Mouse (Mus musculus) kidney, adult 2 months (tissue): ENCODE results near the gene Tnip2. TPM values are rescaled to one million over a fixed set of nuclear protein-coding genes. Genes with fewer than 3 reads are reported as not detected.

Source experiments
- DNase-seq: peaks from one replicate; pipeline ENCODE4 v3.0.0; 2021
- H3K27ac ChIP-seq: fragments of 200-500 bp; 2 replicates; pipeline ENCODE4 v1.5.1; 2012; ENCODE audit warnings: low read depth, low read length, control low read depth, inconsistent platforms; ENCODE audit not compliant: insufficient read depth
- H3K27me3 ChIP-seq: fragments of 200-500 bp; replicated peaks from 2 replicates; pipeline ENCODE4 v1.6.1; 2012; ENCODE audit warnings: mild to moderate bottlenecking, moderate library complexity, low read length, inconsistent platforms; ENCODE audit not compliant: control insufficient read depth, insufficient read depth
- H3K36me3 ChIP-seq: fragments of 200-500 bp; 2 replicates; pipeline ENCODE4 v1.6.1; 2012; ENCODE audit warnings: mild to moderate bottlenecking, moderate library complexity, low read length, inconsistent platforms; ENCODE audit not compliant: control insufficient read depth, insufficient read depth
- H3K4me1 ChIP-seq: fragments of 200-500 bp; 2 replicates; pipeline ENCODE4 v1.6.1; 2011; ENCODE audit warnings: low read length; ENCODE audit not compliant: control insufficient read depth, insufficient read depth
- H3K4me3 ChIP-seq: fragments of 200-500 bp; 2 replicates; pipeline ENCODE4 v1.5.1; 2011; ENCODE audit warnings: mild to moderate bottlenecking, low read depth, low read length, control low read depth; ENCODE audit not compliant: insufficient read depth
- CTCF ChIP-seq: fragments of 200-500 bp; conservative IDR thresholded peaks from 2 replicates; pipeline ENCODE4 v1.5.1; 2011; ENCODE audit warnings: low read depth, mild to moderate bottlenecking, control low read depth, low read length, moderate library complexity, mixed read lengths; ENCODE audit not compliant: insufficient read depth, insufficient read length
- POLR2A ChIP-seq: fragments of 200-500 bp; IDR thresholded peaks from one replicate; pipeline ENCODE4 v1.6.1; 2011; ENCODE audit warnings: low read depth, low read length, control low read depth
- WGBS: fragments of 180-500 bp; shearing (Covaris S2); methylation state at CpG from one replicate; pipeline ENCODE4 v1.1.7; 2018; 5-methylcytosine and 5-hydroxymethylcytosine counted together
- polyA plus RNA-seq: library from polyadenylated mRNA; depleted of rRNA; stranded (reverse); fragments of >200 nt; gene quantifications from 2 replicates; pipeline ENCODE4 v1.2.3, GENCODE M21; 2012; rRNA removed

Gene Tnip2
- polyA plus RNA-seq, 1 experiment, result 11.4 TPM

DNA sequence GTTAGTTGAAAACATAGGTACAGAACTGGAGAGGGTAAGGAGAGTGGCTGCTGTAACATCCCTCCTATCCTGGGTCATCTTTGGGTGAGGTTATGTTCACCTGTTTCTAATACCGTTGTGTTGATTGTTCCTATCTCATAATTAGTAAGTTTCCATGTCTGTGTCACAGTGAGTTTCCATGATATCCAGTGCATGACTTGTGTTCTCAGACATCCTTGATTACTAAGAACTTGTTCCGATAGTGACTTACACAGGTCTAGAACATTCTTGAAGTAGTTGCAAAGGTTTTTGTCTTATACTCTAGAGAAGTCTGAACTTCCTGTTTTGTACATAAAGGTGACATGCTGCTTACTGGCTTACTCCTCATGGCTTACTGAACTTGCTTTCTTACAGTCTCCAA is 47.1 kb downstream of the Tnip2 start:
- no peak overlapping the region for H3K4me3 ChIP-seq
- no peak overlapping the region for H3K27ac ChIP-seq
- TF ChIP-seq POLR2A, result no peak
- TF ChIP-seq CTCF, result no peak
- no peaks in the 10 kb centered on the region for H3K4me1 ChIP-seq
- DNase-seq, result no peak
- peaks cover 7% of the 10 kb centered on the region for H3K36me3 ChIP-seq
- 88% methylated on average over 2 of the region's 2 CpGs for WGBS
- no peaks in the 10 kb centered on the region for H3K27me3 ChIP-seq

DNA sequence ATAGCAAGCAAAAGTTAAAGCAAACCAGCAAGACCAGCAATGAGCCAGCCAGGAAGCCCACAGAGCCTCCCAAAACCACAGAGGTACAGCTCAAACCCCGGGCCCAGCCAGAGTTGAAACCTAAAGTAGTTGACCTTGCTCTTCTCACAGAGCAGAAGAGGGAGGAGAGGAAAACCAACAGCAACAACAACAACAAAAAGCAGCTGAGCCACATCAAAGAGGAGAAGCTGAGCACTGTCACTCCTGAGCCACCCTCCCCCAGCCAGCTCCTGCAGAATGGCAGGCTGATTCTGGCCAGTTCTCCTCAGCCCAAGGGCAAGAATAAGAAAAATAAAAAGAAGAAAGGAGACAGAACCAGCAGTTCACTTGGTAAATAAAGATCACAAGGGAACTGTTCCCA is 47.7 kb downstream of the Tnip2 start:
- no peak for TF ChIP-seq POLR2A
- TF ChIP-seq CTCF, result no peak
- 50% methylated on average over 1 of the region's 1 CpGs for WGBS
- Histone ChIP-seq H3K4me1 (no peaks in the 10 kb centered on the region), H3K27me3 (no peaks in the 10 kb centered on the region), H3K4me3 (no peak overlapping the region), H3K27ac (no peak overlapping the region), H3K36me3 (peaks cover 7% of the 10 kb centered on the region)
- DNase-seq, result no peak

DNA sequence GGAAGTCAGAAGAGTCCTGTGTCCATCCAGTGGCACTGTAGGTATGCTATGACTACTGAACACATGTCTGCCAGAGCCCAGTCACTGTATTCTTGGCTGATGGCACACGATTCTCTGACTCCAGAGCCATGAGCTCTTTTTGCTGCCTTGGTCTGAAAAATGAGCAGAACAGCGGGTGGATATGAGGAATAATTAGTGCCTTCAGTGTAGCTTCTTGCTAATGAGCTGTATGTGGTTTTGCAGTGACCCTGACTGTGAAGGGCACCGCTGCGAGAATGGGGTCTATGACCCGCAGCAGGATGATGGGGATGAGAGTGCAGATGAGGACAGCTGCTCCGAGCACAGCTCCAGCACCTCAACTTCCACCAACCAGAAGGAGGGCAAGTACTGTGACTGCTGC is 52.0 kb downstream of the Tnip2 start:
- Histone ChIP-seq H3K4me1 (no peaks in the 10 kb centered on the region), H3K27me3 (no peaks in the 10 kb centered on the region), H3K4me3 (no peak overlapping the region), H3K36me3 (peaks cover 6% of the 10 kb centered on the region), H3K27ac (no peak overlapping the region)
- no peak for DNase-seq
- TF ChIP-seq CTCF (no peak), POLR2A (no peak)
- WGBS, result 94% methylated on average over 6 of the region's 6 CpGs

DNA sequence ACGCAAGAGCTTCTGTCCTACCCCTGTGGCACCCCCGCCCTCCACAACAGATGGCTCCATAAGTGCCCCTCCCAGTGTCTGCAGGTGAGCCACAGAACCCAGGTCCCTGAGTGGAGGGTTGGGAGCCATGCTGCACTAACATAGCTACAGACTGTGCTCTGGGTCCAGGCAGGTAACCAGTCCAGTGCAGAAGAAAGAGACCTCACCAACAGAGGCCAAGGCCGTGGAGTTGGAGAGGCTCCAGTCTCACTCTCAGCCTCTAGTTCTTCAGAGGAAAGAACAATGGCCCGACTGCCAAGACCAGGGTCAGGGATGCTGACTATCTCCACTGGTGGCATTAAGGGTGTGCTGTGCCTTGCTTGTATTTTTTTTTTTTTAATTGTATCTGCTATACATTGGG is 52.5 kb downstream of the Tnip2 start:
- 95% methylated on average over 4 of the region's 4 CpGs for WGBS

DNA sequence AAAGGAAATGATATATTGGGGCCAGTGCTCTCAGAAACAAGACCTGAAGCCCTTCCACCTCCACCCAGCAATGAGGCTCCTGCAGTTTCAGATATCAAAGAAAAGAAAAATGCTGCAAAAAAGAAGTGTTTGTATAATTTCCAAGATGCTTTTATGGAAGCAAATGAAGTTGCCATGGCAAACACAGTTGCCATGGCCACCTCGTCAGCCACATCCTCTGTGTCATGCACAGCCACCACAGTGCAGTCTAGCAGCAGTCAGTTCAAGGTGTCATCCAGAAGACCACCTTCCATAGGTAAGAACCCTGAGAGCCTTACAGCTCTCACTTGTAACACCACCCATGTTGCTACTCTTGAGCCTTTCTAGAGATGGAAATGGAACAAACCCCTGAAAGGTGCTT is 54.8 kb downstream of the Tnip2 start:
- Histone ChIP-seq H3K27ac (no peak overlapping the region), H3K4me3 (no peak overlapping the region), H3K27me3 (no peaks in the 10 kb centered on the region), H3K4me1 (no peaks in the 10 kb centered on the region), H3K36me3 (no peaks in the 10 kb centered on the region; the same call in 1 of the 2 replicates)
- no peak for TF ChIP-seq POLR2A
- TF ChIP-seq CTCF, result no peak
- 95% methylated on average over 1 of the region's 1 CpGs for WGBS
- DNase-seq, result no peak

More for the DNA sequence above, 52.5 kb downstream of the Tnip2 start:
- no peaks in the 10 kb centered on the region for H3K27me3 ChIP-seq
- no peaks in the 10 kb centered on the region for H3K4me1 ChIP-seq
- TF ChIP-seq POLR2A (no peak), CTCF (no peak)
- no peak overlapping the region for H3K27ac ChIP-seq
- peaks cover 6% of the 10 kb centered on the region for H3K36me3 ChIP-seq
- no peak overlapping the region for H3K4me3 ChIP-seq
- no peak for DNase-seq

DNA sequence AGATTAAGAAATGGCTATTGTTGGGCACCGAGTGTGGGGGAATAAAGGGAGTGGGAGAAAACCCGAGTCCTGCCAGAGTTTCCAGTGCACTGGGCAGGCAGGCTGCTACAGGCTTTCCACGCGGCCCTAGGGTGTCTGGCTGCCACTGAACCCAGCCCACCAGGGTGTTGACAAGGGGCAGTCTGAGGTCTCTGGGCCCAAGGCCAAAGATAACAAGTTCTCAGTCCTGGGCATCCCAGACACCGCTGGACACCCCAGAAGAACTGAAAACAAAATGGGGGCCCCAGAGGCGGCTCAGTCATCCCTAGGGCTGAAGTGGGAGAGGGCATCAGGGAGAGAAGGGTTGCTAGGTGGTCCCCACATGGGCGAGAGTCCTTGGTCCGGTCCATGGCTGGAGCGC is 67.6 kb downstream of the Tnip2 start:
- 68% methylated on average over 9 of the region's 9 CpGs for WGBS
- TF ChIP-seq POLR2A, result no peak
- TF ChIP-seq CTCF, result no peak
- Histone ChIP-seq H3K27ac (no peak overlapping the region), H3K27me3 (no peaks in the 10 kb centered on the region), H3K4me3 (no peak overlapping the region), H3K36me3 (peaks cover 6% of the 10 kb centered on the region), H3K4me1 (no peaks in the 10 kb centered on the region)
- DNase-seq, result no peak

Other genes starting within 250 kb of the Tnip2 start
- 0.33 and 0.36 TPM in 2 replicates for gene Zfyve28, start 225.5 kb downstream of the Tnip2 start, polyA plus RNA-seq
- 0.05 TPM in 1 of 2 replicates, not detected in the other for gene Cfap99, start 225.4 kb downstream of the Tnip2 start, polyA plus RNA-seq
- gene Rnf4, start 177.7 kb downstream of the Tnip2 start, polyA plus RNA-seq, result 47.5 and 49.9 TPM in 2 replicates
- gene Fam193a, start 144.1 kb downstream of the Tnip2 start, polyA plus RNA-seq, result 37.5 and 39.0 TPM in 2 replicates
- 8.1 and 8.6 TPM in 2 replicates for gene Sh3bp2, start 11.8 kb upstream of the Tnip2 start, polyA plus RNA-seq
- 129 and 135 TPM in 2 replicates for gene Add1, start 59.7 kb upstream of the Tnip2 start, polyA plus RNA-seq
- gene Mfsd10, start 123.2 kb upstream of the Tnip2 start, polyA plus RNA-seq, result 55.6 and 77.2 TPM in 2 replicates
- 9.6 and 10.2 TPM in 2 replicates for gene Nop14, start 146.2 kb upstream of the Tnip2 start, polyA plus RNA-seq
- gene Grk4, start 146.4 kb upstream of the Tnip2 start, polyA plus RNA-seq, result 0.84 and 1.5 TPM in 2 replicates
- gene Htt, start 247.7 kb upstream of the Tnip2 start, polyA plus RNA-seq, result 11.4 and 13.1 TPM in 2 replicates